ENCODE assay signal across 21 mouse cellular contexts in genomic region chr11:11741574-11741973, GRCm38 (mm10). TPM values are rescaled to one million over a fixed set of nuclear protein-coding genes. Genes with fewer than 3 reads are reported as not detected.
DNase-seq lines count a peak whose midpoint lies in the region; ATAC-seq lines count a peak whose summit lies in the region.
"Had no signal": no experiment of that assay in that cellular context is flagged by ENCODE, and none has a peak within 500 bp of the region (broad histone marks: within the 10 kb centered on the region; RNA-seq: fewer than 3 reads in every experiment).

No protein-coding gene starts in this region.

- H3K36me3 ChIP-seq in liver, embryonic 16.5 days (ENCODE audit: control insufficient read depth, insufficient read depth), result peaks cover 9% of the 10 kb centered on the region
- no peaks in the 10 kb centered on the region for H3K36me3 ChIP-seq in limb, embryonic 10.5 days
- H3K36me3 ChIP-seq: heart, embryonic 15.5 days; hindbrain, embryonic 15.5 days; stomach, embryonic 15.5 days had no signal

- no peak overlapping the region for H3K4me3 ChIP-seq in liver, embryonic 16.5 days (ENCODE audit: low read depth, low read length)
- H3K4me3 ChIP-seq in limb, embryonic 10.5 days, result no peak overlapping the region
- H3K4me3 ChIP-seq: forebrain, embryonic 13.5 days; heart, embryonic 15.5 days; hindbrain, embryonic 15.5 days; megakaryocyte, embryonic 14.5 days; myocyte; stomach, embryonic 15.5 days had no signal

- H3K27me3 ChIP-seq in liver, embryonic 16.5 days (ENCODE audit: control insufficient read depth, insufficient read depth, low read depth, low read length), result no peaks in the 10 kb centered on the region
- no peaks in the 10 kb centered on the region for H3K27me3 ChIP-seq in limb, embryonic 10.5 days (ENCODE audit: low read depth, poor library complexity, severe bottlenecking)
- H3K27me3 ChIP-seq: forebrain, embryonic 13.5 days; heart, embryonic 15.5 days; hindbrain, embryonic 15.5 days; megakaryocyte, embryonic 14.5 days; stomach, embryonic 15.5 days had no signal

- H3K4me2 ChIP-seq in liver, embryonic 16.5 days (ENCODE audit: low read depth, low read length), result no peak overlapping the region
- H3K4me2 ChIP-seq: forebrain, embryonic 13.5 days; heart, embryonic 15.5 days; hindbrain, embryonic 15.5 days; stomach, embryonic 15.5 days had no signal

- no peaks in the 10 kb centered on the region for H3K9me3 ChIP-seq in liver, embryonic 16.5 days (replicated peaks; ENCODE audit: control insufficient read depth, low read length)
- no peaks in the 10 kb centered on the region for H3K9me3 ChIP-seq in limb, embryonic 10.5 days (replicated peaks)
- H3K9me3 ChIP-seq: forebrain, embryonic 13.5 days; heart, embryonic 15.5 days; hindbrain, embryonic 15.5 days; megakaryocyte, embryonic 14.5 days; stomach, embryonic 15.5 days had no signal

- DNase-seq in thymus, postnatal 0 days (ENCODE audit: low spot score), result peak; percentile 60
- no peak for DNase-seq in thymus, postnatal 4 days
- DNase-seq in ovary, postnatal 14 days (ENCODE audit: low spot score), result no peak
- no peak for DNase-seq in limb, embryonic 10.5 days (ENCODE audit: low spot score)
- no peak for DNase-seq in spleen, postnatal 4 days (ENCODE audit: low spot score in 2 of 2)
- DNase-seq: cerebellum, adult 2 months; gastrocnemius, postnatal 10 days; heart, postnatal 4 days; kidney, adult 2 months; kidney, postnatal 14 days; lung, adult 18-20 months; midbrain, embryonic 14.5 days; right cerebral cortex, postnatal 25 days had no signal

- H3K27ac ChIP-seq in liver, embryonic 16.5 days (ENCODE audit: low read length), result peak overlapping the region; percentile 74; the same call in 1 of the 2 replicates
- no peak overlapping the region for H3K27ac ChIP-seq in limb, embryonic 10.5 days
- H3K27ac ChIP-seq: forebrain, embryonic 13.5 days; heart, embryonic 15.5 days; hindbrain, embryonic 15.5 days; stomach, embryonic 15.5 days had no signal

- peaks cover 19% of the 10 kb centered on the region for H3K4me1 ChIP-seq in liver, embryonic 16.5 days (ENCODE audit: control insufficient read depth, low read depth, low read length)
- no peaks in the 10 kb centered on the region for H3K4me1 ChIP-seq in limb, embryonic 10.5 days
- H3K4me1 ChIP-seq: forebrain, embryonic 13.5 days; heart, embryonic 15.5 days; hindbrain, embryonic 15.5 days; stomach, embryonic 15.5 days had no signal

- 82% methylated on average over 5 of the region's 5 CpGs for WGBS in liver, embryonic 16.5 days (ENCODE audit: insufficient replicate concordance)
- 85% methylated on average over 5 of the region's 5 CpGs for WGBS in limb, embryonic 10.5 days

- H3K9ac ChIP-seq in liver, embryonic 16.5 days (ENCODE audit: low read depth, low read length), result no peak overlapping the region
- H3K9ac ChIP-seq: forebrain, embryonic 13.5 days; heart, embryonic 15.5 days; hindbrain, embryonic 15.5 days; stomach, embryonic 15.5 days had no signal

- ATAC-seq in activated CD4-positive, CD25-positive, alpha-beta regulatory T cell, adult 4 months, result peak; percentile 48
- no peak for ATAC-seq in liver, embryonic 16.5 days (ENCODE audit: low read depth)
- ATAC-seq: forebrain, embryonic 13.5 days had no signal

RNA-seq across cellular contexts. Expression of gene Ikzf1, which starts 56.8 kb away (rescaled TPM):
- polyA plus RNA-seq in thymus, postnatal 0 days (2015; fragmentation: Nextera tagmentation; extraction: Ambion mirVana), result 91.7 and 100 TPM in 2 replicates
- 100 to 1,000 TPM; 133 to 140 TPM for polyA plus RNA-seq in activated CD4-positive, CD25-positive, alpha-beta regulatory T cell, adult 4 months (2017; shearing (Covaris generic))
- 32.8 and 35.1 TPM in 2 replicates for polyA plus RNA-seq in liver, embryonic 16.5 days (2015; fragmentation: Nextera tagmentation; extraction: Ambion mirVana)
- polyA plus RNA-seq in limb, embryonic 10.5 days (2016; fragmentation: Nextera tagmentation; extraction: Ambion mirVana), result 2.2 and 3.2 TPM in 2 replicates
